Mouse (Mus musculus) hindbrain, embryonic 10.5 days (tissue): ENCODE results near the gene Atp13a2. TPM values are rescaled to one million over a fixed set of nuclear protein-coding genes. Genes with fewer than 3 reads are reported as not detected.
A peak's percentile ranks its signal among the peaks of the same experiment; 100 is the strongest.

Source experiments
- DNase-seq: peaks from one replicate; pipeline ENCODE4 v3.0.0-alpha.2; 2017; ENCODE audit warnings: low spot score
- H3K27ac ChIP-seq: fragments of 300-500 bp; sonication (generic); 2 replicates; pipeline ENCODE4 v1.5.1; 2016; ENCODE audit warnings: mild to moderate bottlenecking, moderate library complexity
- H3K27me3 ChIP-seq: fragments of 300-500 bp; sonication (generic); 2 replicates; pipeline ENCODE4 v1.6.1; 2016; ENCODE audit warnings: mild to moderate bottlenecking; ENCODE audit not compliant: poor library complexity, insufficient read depth, severe bottlenecking
- H3K36me3 ChIP-seq: fragments of 300-500 bp; sonication (generic); 2 replicates; pipeline ENCODE4 v1.6.1; 2016; ENCODE audit warnings: mild to moderate bottlenecking, moderate library complexity
- H3K4me1 ChIP-seq: fragments of 300-500 bp; sonication (generic); replicated peaks from 2 replicates; pipeline ENCODE4 v1.6.1; 2016; ENCODE audit warnings: mild to moderate bottlenecking
- H3K4me3 ChIP-seq: fragments of 300-500 bp; sonication (generic); 2 replicates; pipeline ENCODE4 v1.5.1; 2016; ENCODE audit warnings: mild to moderate bottlenecking, moderate library complexity
- H3K9me3 ChIP-seq: fragments of 300-500 bp; sonication (generic); 2 replicates; pipeline ENCODE4 v1.6.1; 2016; ENCODE audit warnings: mild to moderate bottlenecking, moderate library complexity
- WGBS: fragments of 180-500 bp; shearing (Covaris S2); methylation state at CpG from one replicate; pipeline ENCODE4 v1.1.7; 2016; 5-methylcytosine and 5-hydroxymethylcytosine counted together
- polyA plus RNA-seq: library from polyadenylated mRNA; unstranded; fragments of >200 nt; fragmentation: Nextera tagmentation; extraction: Ambion mirVana; gene quantifications from 2 replicates; pipeline ENCODE4 v1.2.1, GENCODE M21; 2016

Atp13a2 gene
- polyA plus RNA-seq, 1 experiment from 2014 or later, result 82.1 TPM

GRCm38 (mm10) chr4:140957131-140957702, 29.5 kb upstream of the Atp13a2 start:
- Histone ChIP-seq H3K4me1 (peaks cover 38% of the 10 kb centered on the region), H3K27ac (peak overlapping the region; percentile 71), H3K36me3 (no peaks in the 10 kb centered on the region), H3K9me3 (no peaks in the 10 kb centered on the region), H3K4me3 (peak overlapping the region; percentile 55), H3K27me3 (peaks cover 13% of the 10 kb centered on the region)
- no peak for DNase-seq
- 7% methylated on average over 17 of the region's 17 CpGs for WGBS

GRCm38 (mm10) chr4:140957725-140958124, 28.9 kb upstream of the Atp13a2 start:
- DNase-seq, result peak; percentile 81
- Histone ChIP-seq H3K4me3 (peak overlapping the region; percentile 55), H3K27ac (peak overlapping the region; percentile 71), H3K4me1 (peaks cover 43% of the 10 kb centered on the region), H3K36me3 (no peaks in the 10 kb centered on the region), H3K27me3 (peaks cover 13% of the 10 kb centered on the region), H3K9me3 (no peaks in the 10 kb centered on the region)
- WGBS, result 1% methylated on average over 13 of the region's 13 CpGs

- WGBS, result 65% methylated on average over 6 of the region's 6 CpGs
- Histone ChIP-seq H3K9me3 (no peaks in the 10 kb centered on the region), H3K4me3 (no peak overlapping the region), H3K4me1 (peaks cover 49% of the 10 kb centered on the region), H3K27me3 (peaks cover 13% of the 10 kb centered on the region), H3K36me3 (no peaks in the 10 kb centered on the region), H3K27ac (no peak overlapping the region)
- no peak for DNase-seq
These were observed 28.4 kb upstream of the Atp13a2 start for GRCm38 (mm10) chr4:140958319-140958718.

GRCm38 (mm10) chr4:140959128-140959679, 27.5 kb upstream of the Atp13a2 start:
- 91% methylated on average over 7 of the region's 7 CpGs for WGBS
- Histone ChIP-seq H3K27ac (no peak overlapping the region), H3K4me1 (peaks cover 49% of the 10 kb centered on the region), H3K27me3 (peaks cover 13% of the 10 kb centered on the region), H3K9me3 (no peaks in the 10 kb centered on the region), H3K4me3 (no peak overlapping the region), H3K36me3 (no peaks in the 10 kb centered on the region; the same call in 1 of the 2 replicates)
- DNase-seq, result no peak

GRCm38 (mm10) chr4:140959715-140960479, 26.8 kb upstream of the Atp13a2 start:
- Histone ChIP-seq H3K4me3 (no peak overlapping the region), H3K27ac (peak overlapping the region; percentile 95; the same call in 1 of the 2 replicates), H3K27me3 (peaks cover 13% of the 10 kb centered on the region), H3K36me3 (no peaks in the 10 kb centered on the region; the same call in 1 of the 2 replicates), H3K4me1 (peaks cover 52% of the 10 kb centered on the region), H3K9me3 (no peaks in the 10 kb centered on the region)
- no peak for DNase-seq
- WGBS, result 79% methylated on average over 10 of the region's 10 CpGs

GRCm38 (mm10) chr4:140960781-140961466, 25.7 kb upstream of the Atp13a2 start, which contains the start of gene Sdhb:
TSS of gene Sdhb (plus strand) at chr4:140961203.
- peak; percentile 99 for DNase-seq
- Histone ChIP-seq H3K36me3 (peaks cover 4% of the 10 kb centered on the region; the same call in 1 of the 2 replicates), H3K27me3 (peaks cover 8% of the 10 kb centered on the region), H3K4me1 (peaks cover 52% of the 10 kb centered on the region), H3K27ac (peak within 1 kb of the TSS; percentile 95), H3K9me3 (no peaks in the 10 kb centered on the region), H3K4me3 (peak within 1 kb of the TSS; percentile 85)
- WGBS, result 3% methylated on average over 37 of the region's 37 CpGs

GRCm38 (mm10) chr4:140961467-140962206, 25.0 kb upstream of the Atp13a2 start:
- Histone ChIP-seq H3K4me3 (peak overlapping the region; percentile 85), H3K27me3 (peaks cover 8% of the 10 kb centered on the region), H3K9me3 (no peaks in the 10 kb centered on the region), H3K27ac (peak overlapping the region; percentile 95), H3K4me1 (peaks cover 51% of the 10 kb centered on the region), H3K36me3 (peaks cover 11% of the 10 kb centered on the region)
- DNase-seq, result no peak
- WGBS, result 3% methylated on average over 38 of the region's 38 CpGs

- peak overlapping the region; percentile 95 for H3K27ac ChIP-seq
- H3K4me1 ChIP-seq, result peaks cover 44% of the 10 kb centered on the region
These were observed 24.3 kb upstream of the Atp13a2 start for GRCm38 (mm10) chr4:140962207-140962909.

GRCm38 (mm10) chr4:140962950-140963349, 23.7 kb upstream of the Atp13a2 start:
- Histone ChIP-seq H3K4me3 (peak overlapping the region; percentile 11; the same call in 1 of the 2 replicates), H3K36me3 (peaks cover 24% of the 10 kb centered on the region), H3K9me3 (no peaks in the 10 kb centered on the region), H3K27me3 (no peaks in the 10 kb centered on the region), H3K4me1 (peaks cover 38% of the 10 kb centered on the region), H3K27ac (no peak overlapping the region)
- WGBS, result 52% methylated on average over 5 of the region's 5 CpGs
- no peak for DNase-seq

More at GRCm38 (mm10) chr4:140962207-140962909, 24.3 kb upstream of the Atp13a2 start:
- Histone ChIP-seq H3K27me3 (peaks cover under 1% of the 10 kb centered on the region; the same call in 1 of the 2 replicates), H3K9me3 (no peaks in the 10 kb centered on the region), H3K36me3 (peaks cover 18% of the 10 kb centered on the region), H3K4me3 (peak overlapping the region; percentile 85)
- DNase-seq, result no peak
- 78% methylated on average over 8 of the region's 8 CpGs for WGBS

GRCm38 (mm10) chr4:140963941-140964597, 22.6 kb upstream of the Atp13a2 start:
- no peak for DNase-seq
- H3K9me3 ChIP-seq, result no peaks in the 10 kb centered on the region
- WGBS, result 85% methylated on average over 9 of the region's 9 CpGs
- H3K4me3 ChIP-seq, result no peak overlapping the region
- H3K27ac ChIP-seq, result no peak overlapping the region
- no peaks in the 10 kb centered on the region for H3K27me3 ChIP-seq
- peaks cover 33% of the 10 kb centered on the region for H3K4me1 ChIP-seq
- peaks cover 34% of the 10 kb centered on the region for H3K36me3 ChIP-seq

- H3K4me3 ChIP-seq, result no peak overlapping the region
- H3K27me3 ChIP-seq, result no peaks in the 10 kb centered on the region
- no peaks in the 10 kb centered on the region for H3K9me3 ChIP-seq
- peaks cover 40% of the 10 kb centered on the region for H3K36me3 ChIP-seq
- 21% methylated on average over 7 of the region's 7 CpGs for WGBS
- H3K4me1 ChIP-seq, result peaks cover 33% of the 10 kb centered on the region
- no peak overlapping the region for H3K27ac ChIP-seq
- DNase-seq, result peak; percentile 76
These were observed 22.1 kb upstream of the Atp13a2 start for GRCm38 (mm10) chr4:140964620-140965019.
